Mouse (Mus musculus) cortical plate, adult 2 months (tissue): ENCODE data around the gene Ufsp1.

ENCODE experiments used
- CTCF ChIP-seq: fragments of 200-500 bp; IDR thresholded peaks from 2 replicates; pipeline ENCODE4 v1.5.1; 2011; ENCODE audit warnings: mild to moderate bottlenecking, control low read depth, low read length; ENCODE audit not compliant: insufficient read depth; ENCODE audit errors: extremely low read depth
- POLR2A ChIP-seq: fragments of 200-500 bp; IDR thresholded peaks from 2 replicates; pipeline ENCODE4 v1.6.1; 2011; ENCODE audit warnings: mild to moderate bottlenecking, low read length, control low read depth; ENCODE audit not compliant: insufficient read depth; ENCODE audit errors: extremely low read depth

DNA sequence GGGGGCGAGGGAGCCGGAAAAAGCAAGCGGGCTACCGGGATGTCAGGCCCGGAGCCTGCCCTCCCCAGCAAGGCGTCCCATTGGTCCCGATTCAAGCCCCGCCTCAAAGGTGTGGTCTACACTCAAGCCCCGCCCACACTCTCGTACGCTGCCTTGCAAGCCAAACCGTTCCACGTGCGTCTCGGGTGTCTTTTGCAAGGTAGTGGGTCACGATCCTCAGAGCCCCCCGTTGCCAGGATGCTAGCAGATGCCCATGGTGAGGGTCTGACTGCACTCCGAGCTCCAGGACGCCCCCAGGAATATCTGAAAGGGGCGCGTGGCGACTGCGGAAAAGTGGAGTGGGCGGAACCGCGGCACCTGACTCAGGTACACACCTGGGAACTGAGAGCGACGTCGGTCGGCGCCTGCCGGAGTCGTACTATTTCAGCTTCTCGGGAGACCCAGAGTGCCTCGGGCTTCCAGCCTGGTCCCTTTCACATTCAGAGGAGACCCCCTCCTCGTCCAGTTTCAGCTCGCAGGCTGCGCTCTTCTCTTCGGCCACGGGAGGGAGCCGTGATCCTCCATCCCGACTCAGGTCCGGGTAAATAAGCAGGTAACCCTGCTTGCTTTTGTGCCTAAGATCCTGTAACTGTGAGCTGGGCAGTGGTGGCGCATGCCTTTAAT, 39.2 kb downstream of the Ufsp1 start, which contains the start of gene Slc12a9:
- TF ChIP-seq POLR2A (0 out of 2 replicates have a peak, but pooled peaks have one; percentile 51), CTCF (peak; percentile 73)
